12 mouse cellular contexts compared by ENCODE assay signal in the genomic region with DNA sequence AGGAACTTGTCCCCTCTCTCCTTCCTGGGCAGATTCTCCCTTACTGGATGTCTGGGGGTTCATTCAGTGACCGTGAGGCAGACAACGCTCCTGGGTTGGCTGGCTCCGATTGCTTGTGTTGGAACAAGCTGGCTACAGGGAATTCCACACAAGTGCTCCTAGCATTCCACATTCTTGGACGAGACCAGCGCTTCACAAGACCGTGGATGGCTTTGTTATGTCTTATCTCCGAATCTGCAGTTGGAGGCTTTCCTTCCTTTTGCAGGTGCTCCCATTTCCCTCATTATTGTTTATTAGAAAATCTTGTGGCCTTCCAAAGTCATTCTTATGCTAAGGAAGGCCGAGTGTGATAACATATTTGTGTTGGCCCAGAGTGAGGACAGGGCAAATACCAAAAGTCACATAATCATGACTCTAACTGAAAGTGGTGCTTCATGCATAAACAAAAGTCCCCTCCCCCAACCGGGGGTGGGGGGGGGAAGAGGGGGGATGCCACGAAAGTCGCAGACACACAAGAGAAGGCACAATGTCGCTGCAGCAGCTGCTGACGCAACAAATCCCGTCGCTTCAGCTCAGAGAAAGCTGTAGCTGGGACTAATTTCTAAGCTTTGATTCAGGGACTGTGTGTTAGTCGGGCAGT.
DNase-seq lines count a peak whose midpoint lies in the region; ATAC-seq and TF ChIP-seq lines count a peak whose summit lies in the region.
"Had no signal": no experiment of that assay in that cellular context is flagged by ENCODE, and none has a peak within 500 bp of the region (broad histone marks: within the 10 kb centered on the region; RNA-seq: fewer than 3 reads in every experiment).

No protein-coding gene starts in this region.

- H3K4me2 ChIP-seq in lung, embryonic 14.5 days = no peak overlapping the region
- H3K4me2 ChIP-seq: limb, embryonic 13.5 days; midbrain, embryonic 12.5 days had no signal

- intact Hi-C loops in heart, postnatal 36 days (cut with DNase I) = loop anchor here (1.0 to 10.0 kb wide), 3 partner anchors 71 to 337 kb away; no protein-coding TSS in a partner anchor

- H3K27me3 ChIP-seq in lung, embryonic 14.5 days (ENCODE audit: insufficient read depth, low read length) = no peaks in the 10 kb centered on the region
- H3K27me3 ChIP-seq: midbrain, embryonic 12.5 days had no signal

- TF ChIP-seq CTCF in lung, embryonic 14.5 days (IDR thresholded peaks at IDR 0.05; ENCODE audit: low read depth) = no peak

- H3K27ac ChIP-seq in lung, embryonic 14.5 days (ENCODE audit: low read depth) = peak overlapping the region; percentile 33; the same call in 1 of the 2 replicates
- H3K27ac ChIP-seq: layer of hippocampus, adult 2 months; limb, embryonic 13.5 days; midbrain, embryonic 12.5 days had no signal

- DNase-seq in ZHBTc4 (ENCODE audit: low read depth, low spot score) = peak; percentile 17
- DNase-seq in gastrocnemius, postnatal 25 days = peak; percentile 32
- DNase-seq in heart, postnatal 36 days = peak; percentile 40 to 45
- peak; percentile 64 for DNase-seq in lung, embryonic 14.5 days
- no peak for DNase-seq in retina, embryonic 14.5 days (ENCODE audit: low spot score)
- DNase-seq in cerebellum, adult 18-20 months = no peak
- DNase-seq in neural tube, embryonic 10.5 days (ENCODE audit: extremely low spot score, low spot score) = no peak
- DNase-seq: cerebellum, adult 9-10 months; thymus, adult 2 months had no signal

- no peak overlapping the region for H3K9ac ChIP-seq in lung, embryonic 14.5 days
- H3K9ac ChIP-seq: limb, embryonic 13.5 days; midbrain, embryonic 12.5 days had no signal

- no peak overlapping the region for H3K4me3 ChIP-seq in lung, embryonic 14.5 days (ENCODE audit: low read depth, low read length)
- H3K4me3 ChIP-seq: layer of hippocampus, adult 2 months; limb, embryonic 13.5 days; midbrain, embryonic 12.5 days had no signal

- H3K9me3 ChIP-seq in lung, embryonic 14.5 days (ENCODE audit: low read depth, low read length) = no peaks in the 10 kb centered on the region
- H3K9me3 ChIP-seq: limb, embryonic 13.5 days; midbrain, embryonic 12.5 days had no signal

- ATAC-seq in lung, embryonic 14.5 days (ENCODE audit: insufficient read depth) = peak; percentile 54

- 44% methylated on average over 16 of the region's 16 CpGs for WGBS in lung, embryonic 14.5 days

- no peaks in the 10 kb centered on the region for H3K4me1 ChIP-seq in lung, embryonic 14.5 days (ENCODE audit: insufficient read depth)
- H3K4me1 ChIP-seq: limb, embryonic 13.5 days; midbrain, embryonic 12.5 days had no signal

- H3K36me3 ChIP-seq in lung, embryonic 14.5 days (ENCODE audit: insufficient read depth) = no peaks in the 10 kb centered on the region
- H3K36me3 ChIP-seq: limb, embryonic 13.5 days; midbrain, embryonic 12.5 days had no signal

Comparison
In these comparisons a context has a peak if more than half of its experiments do, and no peak if none do; other contexts are left out.
1. DNase-seq: peak in ZHBTc4 (single experiment), gastrocnemius, postnatal 25 days (single experiment), heart, postnatal 36 days (2 of 2) and lung, embryonic 14.5 days (single experiment); none in retina, embryonic 14.5 days (single experiment), cerebellum, adult 18-20 months (0 of 2) and neural tube, embryonic 10.5 days (single experiment).